Mouse (Mus musculus) E14TG2a.4 (cell line): ENCODE measurements around the gene Fn1.

Experiments
- CTCF ChIP-seq: conservative IDR thresholded peaks from 2 replicates; pipeline ENCODE4 v1.5.1; 2014; ENCODE audit warnings: low read length
- NANOG ChIP-seq: IDR thresholded peaks from 2 replicates; pipeline ENCODE4 v1.6.1; 2014; ENCODE audit warnings: borderline replicate concordance, low read length, mixed read lengths

DNA sequence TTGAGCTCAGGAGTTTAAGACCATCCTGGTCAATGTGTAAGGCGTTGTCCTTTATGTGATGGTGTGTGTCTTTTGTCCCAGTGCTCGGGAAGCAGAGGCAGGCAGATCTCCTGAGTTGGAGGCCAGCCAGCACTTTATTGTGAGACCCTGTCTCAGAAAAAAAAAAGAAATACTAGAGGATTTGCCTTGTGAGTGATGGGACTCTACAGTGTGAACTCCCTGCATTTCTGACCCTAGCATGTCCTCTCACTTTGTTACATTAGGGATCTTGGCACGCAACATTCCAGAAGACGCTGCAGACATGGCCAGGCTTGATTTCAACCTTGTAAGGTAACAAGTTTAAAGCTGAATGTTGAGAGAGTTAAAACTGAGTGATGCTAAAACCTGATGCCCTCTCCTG, 92.4 kb downstream of the Fn1 start:
- no peak for TF ChIP-seq CTCF
- no peak for TF ChIP-seq NANOG
